8 mouse cellular contexts compared by ENCODE assay signal in the genomic region with DNA sequence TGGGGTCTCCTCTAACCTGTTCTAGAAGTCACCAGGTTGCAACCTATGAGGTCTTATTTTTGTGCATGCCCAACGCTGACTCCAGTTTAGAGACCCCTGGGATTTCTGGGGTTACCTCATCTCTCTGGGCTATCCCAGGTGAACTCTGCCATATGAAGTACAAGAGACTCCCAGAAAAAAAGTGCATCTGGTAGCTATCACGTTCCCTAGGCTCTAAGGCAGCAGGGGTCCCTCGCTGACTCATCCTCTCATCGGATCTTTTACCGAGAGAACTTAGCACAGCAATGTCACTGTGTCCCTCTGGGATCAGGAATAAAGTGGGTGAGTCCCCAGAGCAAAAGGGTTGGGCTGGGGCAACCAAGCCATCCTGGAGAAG. TPM values are rescaled to one million over a fixed set of nuclear protein-coding genes. Genes with fewer than 3 reads are reported as not detected.
DNase-seq lines count a peak whose midpoint lies in the region; ATAC-seq and TF ChIP-seq lines count a peak whose summit lies in the region.

No protein-coding gene starts in this region.

- H3K9ac ChIP-seq in heart, embryonic 16.5 days (ENCODE audit: low read length) = peak overlapping the region; percentile 95
- peak overlapping the region; percentile 78 for H3K9ac ChIP-seq in forebrain, postnatal 0 days

- no peaks in the 10 kb centered on the region for H3K9me3 ChIP-seq in heart, embryonic 16.5 days (replicated peaks; ENCODE audit: control insufficient read depth, low read length)
- no peaks in the 10 kb centered on the region for H3K9me3 ChIP-seq in G1E (replicated peaks)
- no peaks in the 10 kb centered on the region for H3K9me3 ChIP-seq in forebrain, postnatal 0 days (ENCODE audit: low read length)

- H3K27ac ChIP-seq in heart, embryonic 16.5 days (ENCODE audit: low read length) = peak overlapping the region; percentile 95
- H3K27ac ChIP-seq in forebrain, postnatal 0 days (ENCODE audit: low read depth, low read length) = no peak overlapping the region
- peak overlapping the region; percentile 98 for H3K27ac ChIP-seq in macrophage

- H3K4me2 ChIP-seq in heart, embryonic 16.5 days (ENCODE audit: low read depth, low read length) = peak overlapping the region; percentile 76
- H3K4me2 ChIP-seq in forebrain, postnatal 0 days (ENCODE audit: low read depth) = peak overlapping the region; percentile 77

- WGBS in heart, embryonic 16.5 days = 8% methylated on average over 5 of the region's 5 CpGs
- 13% methylated on average over 5 of the region's 5 CpGs for WGBS in forebrain, postnatal 0 days
- 13% methylated on average over 5 of the region's 5 CpGs for WGBS in macrophage (ENCODE audit: missing documents)

- H3K4me3 ChIP-seq in heart, embryonic 16.5 days (ENCODE audit: low read length) = peak overlapping the region; percentile 86
- H3K4me3 ChIP-seq in G1E (ENCODE audit: low read depth, low read length) (peak overlapping the region; percentile 78), macrophage (ENCODE audit: inconsistent target) (peak overlapping the region; percentile 85)
- peak overlapping the region; percentile 80 for H3K4me3 ChIP-seq in forebrain, postnatal 0 days (ENCODE audit: low read depth, low read length)

- DNase-seq in heart, postnatal 4 days = no peak
- peak; percentile 17 for DNase-seq in G1E (ENCODE audit: low spot score)
- no peak for DNase-seq in forebrain, postnatal 0 days
- no peak for DNase-seq in adrenal gland, adult 2 months
- no peak for DNase-seq in urinary bladder, postnatal 36 days (ENCODE audit: low spot score in 2 of 2)
- no peak for DNase-seq in spleen, postnatal 36 days (ENCODE audit: low spot score in 2 of 2)

- H3K27me3 ChIP-seq in heart, embryonic 16.5 days (ENCODE audit: control insufficient read depth, insufficient read depth, low read length) = no peaks in the 10 kb centered on the region
- peaks cover 52% of the 10 kb centered on the region for H3K27me3 ChIP-seq in G1E (ENCODE audit: insufficient read depth, low read length)
- no peaks in the 10 kb centered on the region for H3K27me3 ChIP-seq in forebrain, postnatal 0 days (ENCODE audit: insufficient read depth, low read length)

- no peak for ATAC-seq in heart, embryonic 16.5 days (replicated peaks; ENCODE audit: extremely low read depth, insufficient read depth, low FRiP score)
- no peak for ATAC-seq in G1E (ENCODE audit: extremely low read depth, insufficient number of reproducible peaks, low FRiP score, poor library complexity, severe bottlenecking)
- ATAC-seq in forebrain, postnatal 0 days = no peak

- no peak for TF ChIP-seq CTCF in G1E (IDR thresholded peaks at IDR 0.05; ENCODE audit: low read depth, low read length)
- no peak for TF ChIP-seq CTCF in forebrain, postnatal 0 days (IDR thresholded peaks at IDR 0.05; ENCODE audit: low read depth)

- H3K36me3 ChIP-seq in heart, embryonic 16.5 days (ENCODE audit: control insufficient read depth, insufficient read depth) = no peaks in the 10 kb centered on the region
- H3K36me3 ChIP-seq in G1E (replicated peaks) = no peaks in the 10 kb centered on the region
- no peaks in the 10 kb centered on the region for H3K36me3 ChIP-seq in forebrain, postnatal 0 days (ENCODE audit: insufficient read depth)
- no peaks in the 10 kb centered on the region for H3K36me3 ChIP-seq in macrophage (ENCODE audit: inconsistent target)

- H3K4me1 ChIP-seq in heart, embryonic 16.5 days (ENCODE audit: control insufficient read depth, insufficient read depth, low read length) = peaks cover 44% of the 10 kb centered on the region
- H3K4me1 ChIP-seq in G1E (ENCODE audit: insufficient read depth, low read depth, low read length) = peaks cover 24% of the 10 kb centered on the region
- H3K4me1 ChIP-seq in forebrain, postnatal 0 days (ENCODE audit: insufficient read depth) = peaks cover 6% of the 10 kb centered on the region; the same call in 1 of the 2 replicates

- peaks cover 54% of the 10 kb centered on the region for H3K79me2 ChIP-seq in macrophage (ENCODE audit: inconsistent target)

RNA-seq across cellular contexts. Expression of a gene that starts 0.7 kb away (rescaled TPM):
- 143 and 144 TPM in 2 replicates for polyA plus RNA-seq in heart, embryonic 16.5 days (2015; fragmentation: Nextera tagmentation; extraction: Ambion mirVana)
- total RNA-seq in heart, postnatal 4 days (2021) = 100 to 1,000 TPM; 103 to 108 TPM
- total RNA-seq in G1E (2014; fragmentation: Nextera tagmentation) = 8.4 and 9.2 TPM in 2 replicates
- total RNA-seq in G1E (2017) = 12.2 and 19.3 TPM in 2 replicates
- polyA plus RNA-seq in G1E (2012) = 15.8 and 16.9 TPM in 2 replicates
- total RNA-seq in forebrain, postnatal 0 days (2014; rRNA removed) = 14.9 and 15.8 TPM in 2 replicates
- polyA plus RNA-seq in forebrain, postnatal 0 days (2015; fragmentation: Nextera tagmentation; extraction: Ambion mirVana) = 32.0 TPM in 2 replicates
- total RNA-seq in macrophage (2018; cell fraction: chromatin; rRNA removed) = 100 to 1,000 TPM in 16 of 26 experiments, 10 to 100 TPM in 10; 39.0 to 263 (median 106) TPM
- total RNA-seq in macrophage (2018; cell fraction: cytosol; rRNA removed) = 100 to 1,000 TPM in 24 of 26 experiments, 10 to 100 TPM in 2; 89.0 to 237 (median 139) TPM
- total RNA-seq in macrophage (2018; cell fraction: nucleus; rRNA removed) = 100 to 1,000 TPM in 13 of 26 experiments, 10 to 100 TPM in 13; 48.7 to 301 (median 97.5) TPM
- polyA plus RNA-seq in macrophage (2018) = 133 to 174 TPM (median 144 TPM) in 3 replicates
- 10 to 100 TPM; 69.7 to 78.1 TPM for total RNA-seq in adrenal gland, adult 2 months (2021)
- 250 and 286 TPM in 2 replicates for polyA plus RNA-seq in adrenal gland, adult 2 months (2012; rRNA removed)

RNA-seq across cellular contexts. Expression of a gene that starts 27.8 kb away (rescaled TPM):
- 78.8 and 84.5 TPM in 2 replicates for polyA plus RNA-seq in heart, embryonic 16.5 days (2015; fragmentation: Nextera tagmentation; extraction: Ambion mirVana)
- total RNA-seq in heart, postnatal 4 days (2021) = 10 to 100 TPM; 51.3 to 53.5 TPM
- total RNA-seq in G1E (2014; fragmentation: Nextera tagmentation) = 13.2 and 14.0 TPM in 2 replicates
- total RNA-seq in G1E (2017) = 10.1 and 12.3 TPM in 2 replicates
- polyA plus RNA-seq in G1E (2012) = 58.9 and 61.7 TPM in 2 replicates
- total RNA-seq in forebrain, postnatal 0 days (2014; rRNA removed) = 16.5 and 28.6 TPM in 2 replicates
- polyA plus RNA-seq in forebrain, postnatal 0 days (2015; fragmentation: Nextera tagmentation; extraction: Ambion mirVana) = 37.0 and 43.1 TPM in 2 replicates
- total RNA-seq in macrophage (2018; cell fraction: chromatin; rRNA removed) = 100 to 1,000 TPM in 15 of 26 experiments, 10 to 100 TPM in 11; 30.0 to 203 (median 120) TPM
- total RNA-seq in macrophage (2018; cell fraction: cytosol; rRNA removed) = 100 to 1,000 TPM; 384 to 615 (median 485) TPM
- 100 to 1,000 TPM in 25 of 26 experiments, 10 to 100 TPM in 1; 70.1 to 330 (median 238) TPM for total RNA-seq in macrophage (2018; cell fraction: nucleus; rRNA removed)
- 275 to 508 TPM (median 332 TPM) in 3 replicates for polyA plus RNA-seq in macrophage (2018)
- total RNA-seq in adrenal gland, adult 2 months (2021) = 10 to 100 TPM; 64.9 to 66.3 TPM
- 184 and 303 TPM in 2 replicates for polyA plus RNA-seq in adrenal gland, adult 2 months (2012; rRNA removed)

RNA-seq across cellular contexts. Expression of a gene that starts 33.4 kb away (rescaled TPM):
- polyA plus RNA-seq in heart, embryonic 16.5 days (2015; fragmentation: Nextera tagmentation; extraction: Ambion mirVana) = 1.4 and 1.8 TPM in 2 replicates
- total RNA-seq in heart, postnatal 4 days (2021) = under 1 TPM; 0.43 to 0.68 TPM
- total RNA-seq in G1E (2014; fragmentation: Nextera tagmentation) = 2.8 and 3.3 TPM in 2 replicates
- total RNA-seq in G1E (2017) = 8.6 and 15.9 TPM in 2 replicates
- polyA plus RNA-seq in G1E (2012) = 1.6 and 2.0 TPM in 2 replicates
- total RNA-seq in forebrain, postnatal 0 days (2014; rRNA removed) = 0.38 and 0.85 TPM in 2 replicates
- 0.77 and 1.2 TPM in 2 replicates for polyA plus RNA-seq in forebrain, postnatal 0 days (2015; fragmentation: Nextera tagmentation; extraction: Ambion mirVana)
- 10 to 100 TPM in 13 of 26 experiments, 1 to 10 TPM in 13; 1.5 to 48.4 (median 10.7) TPM for total RNA-seq in macrophage (2018; cell fraction: chromatin; rRNA removed)
- total RNA-seq in macrophage (2018; cell fraction: cytosol; rRNA removed) = 10 to 100 TPM; 10.5 to 38.8 (median 20.5) TPM
- total RNA-seq in macrophage (2018; cell fraction: nucleus; rRNA removed) = 10 to 100 TPM in 15 of 26 experiments, 1 to 10 TPM in 11; 3.7 to 42.9 (median 10.8) TPM
- polyA plus RNA-seq in macrophage (2018) = 17.9 to 41.2 TPM (median 39.0 TPM) in 3 replicates
- total RNA-seq in adrenal gland, adult 2 months (2021) = 10 to 100 TPM in 1 of 2 experiments, under 1 TPM in 1; 0.52 to 10.9 TPM
- polyA plus RNA-seq in adrenal gland, adult 2 months (2012; rRNA removed) = 5.0 and 143 TPM in 2 replicates
